In genomic region chr6:57792821-57793220, GRCm38 (mm10) we compare ENCODE assay signal across 9 mouse cellular contexts. TPM values are rescaled to one million over a fixed set of nuclear protein-coding genes. Genes with fewer than 3 reads are reported as not detected.
"Had no signal": no experiment of that assay in that cellular context is flagged by ENCODE, and none has a peak within 500 bp of the region (broad histone marks: within the 10 kb centered on the region; RNA-seq: fewer than 3 reads in every experiment).

No protein-coding gene starts in this region.

RNA-seq across cellular contexts. Expression of gene Vmn1r21, which starts 57.3 kb away (rescaled TPM):
- polyA plus RNA-seq: neural tube, embryonic 13.5 days; neural tube, embryonic 15.5 days; small intestine, adult 2 months; spleen, adult 2 months; stomach, embryonic 15.5 days; stomach, postnatal 0 days; thymus, adult 2 months; thymus, postnatal 0 days; urinary bladder, adult 2 months had no signal
